Mouse (Mus musculus) neutrophil, adult 83 days (primary cell): ENCODE results near the gene Lbhd1. TPM values are rescaled to one million over a fixed set of nuclear protein-coding genes. Genes with fewer than 3 reads are reported as not detected.

Experiments
- total RNA-seq, 2 experiments: library from RNA; stranded (reverse); gene quantifications; one replicate each; pipeline ENCODE4 v1.2.4; 2023

Gene Lbhd1
- total RNA-seq, 2 experiments from 2014 or later: 5.4 to 17.3 TPM

Other genes with a start within 250 kb of the Lbhd1 start
- under 1 TPM; 0.07 to 0.39 TPM for gene Chrm1, start 219.9 kb upstream of the Lbhd1 start, total RNA-seq
- gene Slc3a2, start 160.4 kb upstream of the Lbhd1 start, total RNA-seq: 100 to 1,000 TPM; 110 to 140 TPM
- gene Wdr74, start 147.9 kb upstream of the Lbhd1 start, total RNA-seq: 10 to 100 TPM; 18.5 to 22.5 TPM
- gene 1700092M07Rik, start 143.0 kb upstream of the Lbhd1 start, total RNA-seq: 1 to 10 TPM in 1 of 2 experiments, not detected in 1; 1.6 TPM
- gene Stx5a, start 142.3 kb upstream of the Lbhd1 start, total RNA-seq: 10 to 100 TPM; 95.0 to 99.4 TPM
- gene Nxf1, start 126.7 kb upstream of the Lbhd1 start, total RNA-seq: 100 to 1,000 TPM; 148 to 149 TPM
- 10 to 100 TPM; 24.2 to 30.1 TPM for gene Tmem223, start 112.7 kb upstream of the Lbhd1 start, total RNA-seq
- gene Tmem179b, start 109.3 kb upstream of the Lbhd1 start, total RNA-seq: 10 to 100 TPM; 81.5 to 81.7 TPM
- gene Taf6l, start 97.3 kb upstream of the Lbhd1 start, total RNA-seq: 10 to 100 TPM; 12.6 to 14.4 TPM
- 10 to 100 TPM; 42.9 to 43.0 TPM for gene Polr2g, start 85.2 kb upstream of the Lbhd1 start, total RNA-seq
- gene Zbtb3, start 81.2 kb upstream of the Lbhd1 start, total RNA-seq: 1 to 10 TPM; 1.1 to 1.4 TPM
- 10 to 100 TPM; 25.6 to 25.7 TPM for gene Ttc9c, start 64.4 kb upstream of the Lbhd1 start, total RNA-seq
- 10 to 100 TPM; 91.2 to 95.0 TPM for gene Hnrnpul2, start 63.7 kb upstream of the Lbhd1 start, total RNA-seq
- 10 to 100 TPM in 1 of 2 experiments, 1 to 10 TPM in 1; 3.1 to 11.6 TPM for gene AC129217.1, start 54.0 kb upstream of the Lbhd1 start, total RNA-seq
- gene Bscl2, start 46.3 kb upstream of the Lbhd1 start, total RNA-seq: 10 to 100 TPM; 57.2 to 57.4 TPM
- gene Gng3, start 44.5 kb upstream of the Lbhd1 start, total RNA-seq: under 1 TPM in 1 of 2 experiments, not detected in 1; 0.33 TPM
- gene Lrrn4cl, start 33.0 kb upstream of the Lbhd1 start, total RNA-seq: under 1 TPM in 1 of 2 experiments, not detected in 1; 0.13 TPM
- 10 to 100 TPM; 92.2 to 94.2 TPM for gene Ubxn1, start 12.2 kb upstream of the Lbhd1 start, total RNA-seq
- 10 to 100 TPM; 17.8 to 24.6 TPM for gene Uqcc3, start 2.8 kb upstream of the Lbhd1 start, total RNA-seq
- not detected for gene Gm49403, start 198 bp downstream of the Lbhd1 start, total RNA-seq
- 10 to 100 TPM; 19.4 to 31.7 TPM for gene 1810009A15Rik, start 5.1 kb downstream of the Lbhd1 start, total RNA-seq
- gene Gm49416, start 5.2 kb downstream of the Lbhd1 start, total RNA-seq: 10 to 100 TPM in 1 of 2 experiments, not detected in 1; 10.3 TPM
- 10 to 100 TPM; 15.0 to 15.1 TPM for gene Ints5, start 9.3 kb downstream of the Lbhd1 start, total RNA-seq
- gene Ganab, start 14.3 kb downstream of the Lbhd1 start, total RNA-seq: 10 to 100 TPM; 88.6 to 94.6 TPM
- 10 to 100 TPM; 39.8 to 40.9 TPM for gene B3gat3, start 36.6 kb downstream of the Lbhd1 start, total RNA-seq
- gene Rom1, start 45.6 kb downstream of the Lbhd1 start, total RNA-seq: 1 to 10 TPM; 2.4 to 3.1 TPM
- gene Eml3, start 45.8 kb downstream of the Lbhd1 start, total RNA-seq: 10 to 100 TPM; 46.2 to 51.1 TPM
- gene Mta2, start 58.1 kb downstream of the Lbhd1 start, total RNA-seq: 100 to 1,000 TPM; 106 to 109 TPM
- gene Tut1, start 70.1 kb downstream of the Lbhd1 start, total RNA-seq: 1 to 10 TPM; 7.5 to 8.5 TPM
- gene Eef1g, start 83.3 kb downstream of the Lbhd1 start, total RNA-seq: 100 to 1,000 TPM; 131 to 159 TPM
- gene Ahnak, start 105.6 kb downstream of the Lbhd1 start, total RNA-seq: 100 to 1,000 TPM; 396 to 493 TPM
- not detected for gene Scgb1a1, start 204.2 kb downstream of the Lbhd1 start, total RNA-seq